Mouse (Mus musculus) CH12.LX (cell line): Measurements from ENCODE around the gene Ppp1r27. TPM values are rescaled to one million over a fixed set of nuclear protein-coding genes. Genes with fewer than 3 reads are reported as not detected.

Source experiments
- DNase-seq: peaks from one replicate; pipeline ENCODE4 v3.0.0-alpha.2; 2013; ENCODE audit errors: extremely low read depth
- H3K27ac ChIP-seq: 2 replicates; pipeline ENCODE4 v1.5.1; 2012; ENCODE audit warnings: low read depth, mild to moderate bottlenecking, control low read depth, moderate library complexity; ENCODE audit not compliant: insufficient read depth
- H3K27me3 ChIP-seq: replicated peaks from 2 replicates; pipeline ENCODE3; 2012; ENCODE audit warnings: inconsistent platforms
- H3K36me3 ChIP-seq, 2 experiments: replicated peaks in 1 of 2; 2 replicates each; pipeline versions ENCODE3 to v1.6.1; 2012; ENCODE audit warnings: inconsistent platforms in 1 of 2, low read length in 1 of 2, mild to moderate bottlenecking in 1 of 2, mixed read lengths in 1 of 2, moderate library complexity in 1 of 2; ENCODE audit not compliant: control insufficient read depth in 1 of 2, insufficient read depth in 1 of 2
- H3K4me1 ChIP-seq, 2 experiments: 2 replicates each; pipeline ENCODE4 v1.6.1; 2012; ENCODE audit warnings: inconsistent platforms in 1 of 2, moderate library complexity in 1 of 2; ENCODE audit not compliant: insufficient read depth in 2 of 2, control insufficient read depth in 1 of 2
- H3K4me2 ChIP-seq: 2 replicates; pipeline ENCODE4 v1.6.1; 2012; ENCODE audit warnings: low read depth, mild to moderate bottlenecking, control low read depth; ENCODE audit not compliant: poor library complexity, insufficient read depth, severe bottlenecking
- H3K4me3 ChIP-seq, 3 experiments: fragments of 150-350 bp in 1 of 3; sonication (generic) in 1 of 3; replicated peaks in 1 of 3; 2 replicates each; pipeline versions ENCODE3 to v1.5.1; 2011 to 2012; ENCODE audit warnings: low read depth in 2 of 3, low read length in 2 of 3, mild to moderate bottlenecking in 2 of 3, moderate library complexity in 2 of 3, control low read depth in 1 of 3, improper control_type of control experiment in 1 of 3, inconsistent platforms in 1 of 3, mixed read lengths in 1 of 3; ENCODE audit not compliant: poor library complexity in 1 of 3
- H3K79me2 ChIP-seq: replicated peaks from 2 replicates; pipeline ENCODE4 v1.6.1; 2012; ENCODE audit warnings: mild to moderate bottlenecking, moderate library complexity; ENCODE audit not compliant: control insufficient read depth, poor library complexity, insufficient read depth, severe bottlenecking; ENCODE audit errors: extremely low read depth
- H3K9ac ChIP-seq: 2 replicates; pipeline ENCODE4 v1.6.1; 2012; ENCODE audit warnings: low read depth, mild to moderate bottlenecking, control low read depth, moderate library complexity; ENCODE audit not compliant: insufficient read depth
- H3K9me3 ChIP-seq: replicated peaks from 2 replicates; pipeline ENCODE3; 2012; ENCODE audit warnings: low read length, inconsistent platforms, mixed read lengths
- BHLHE40 ChIP-seq: IDR thresholded peaks from 2 replicates; pipeline ENCODE4 v1.6.1; 2011; ENCODE audit warnings: mild to moderate bottlenecking, low read depth, low read length, improper control_type of control experiment
- CTCF ChIP-seq, 2 experiments: IDR thresholded peaks in 1 of 2; conservative IDR thresholded peaks in 1 of 2; 2 replicates each; pipeline ENCODE4 v1.5.1; 2011 to 2012; ENCODE audit warnings: low read depth in 2 of 2, low read length in 2 of 2, improper control_type of control experiment in 1 of 2, inconsistent platforms in 1 of 2, mild to moderate bottlenecking in 1 of 2, moderate library complexity in 1 of 2
- E2F4 ChIP-seq: IDR thresholded peaks from 2 replicates; pipeline ENCODE4 v1.6.1; 2011; ENCODE audit warnings: low read depth, low read length, improper control_type of control experiment; ENCODE audit not compliant: insufficient replicate concordance
- MAFK ChIP-seq: IDR thresholded peaks from 2 replicates; pipeline ENCODE4 v1.6.1; 2011; ENCODE audit warnings: low read length, improper control_type of control experiment; ENCODE audit not compliant: insufficient replicate concordance
- MXI1 ChIP-seq: IDR thresholded peaks from 2 replicates; pipeline ENCODE4 v1.6.1; 2011; ENCODE audit warnings: mild to moderate bottlenecking, low read depth, low read length, improper control_type of control experiment
- NRF1 ChIP-seq: IDR thresholded peaks from 2 replicates; pipeline ENCODE4 v1.6.1; 2014; ENCODE audit warnings: low read depth, mild to moderate bottlenecking, inconsistent platforms, low read length, improper control_type of control experiment, moderate library complexity
- SMC3 ChIP-seq: IDR thresholded peaks from 2 replicates; pipeline ENCODE4 v1.6.1; 2011; ENCODE audit warnings: low read depth, low read length, improper control_type of control experiment
- TBP ChIP-seq: conservative IDR thresholded peaks from 2 replicates; pipeline ENCODE4 v1.6.1; 2011; ENCODE audit warnings: low read depth, low read length, improper control_type of control experiment
- TCF12 ChIP-seq: IDR thresholded peaks from 2 replicates; pipeline ENCODE4 v1.6.1; 2014; ENCODE audit warnings: low read depth, mild to moderate bottlenecking, inconsistent platforms, low read length, improper control_type of control experiment
- USF2 ChIP-seq: conservative IDR thresholded peaks from 2 replicates; pipeline ENCODE4 v1.6.1; 2011; ENCODE audit warnings: low read depth, low read length, improper control_type of control experiment
- dilution Hi-C: fragments of 300-500 bp; cut with MboI; formaldehyde crosslinking; loops from 2 replicates; pipeline ENCODE4 v1.14.3; 2020; ENCODE audit warnings: low sequenced_read_pairs; ENCODE audit not compliant: extremely low pct_unique_long_range_greater_than_20kb, extremely low pct_ligation_motif_present
- in situ Hi-C: fragments of 300-500 bp; cut with MboI; formaldehyde crosslinking; loops from 3 replicates; pipeline ENCODE4 v1.14.3; 2019; ENCODE audit warnings: low sequenced_read_pairs, low pct_ligation_motif_present, low pct_unique_long_range_greater_than_20kb, mixed read lengths
- polyA plus RNA-seq: library from polyadenylated mRNA; unstranded; fragments of >175 nt; gene quantifications from 2 replicates; pipeline ENCODE4 v1.2.1, GENCODE M21; 2012; ENCODE audit warnings: low read depth; ENCODE audit not compliant: insufficient read length
- total RNA-seq, 2 experiments: library from RNA; depleted of rRNA; stranded (reverse); fragments of 300-350 nt in 1 of 2; fragments of >200 nt in 1 of 2; gene quantifications; 2 replicates each; pipeline ENCODE4 v1.2.3; 2012 to 2014

Ppp1r27 gene
- total and polyA plus RNA-seq, 3 experiments: not detected

DNA sequence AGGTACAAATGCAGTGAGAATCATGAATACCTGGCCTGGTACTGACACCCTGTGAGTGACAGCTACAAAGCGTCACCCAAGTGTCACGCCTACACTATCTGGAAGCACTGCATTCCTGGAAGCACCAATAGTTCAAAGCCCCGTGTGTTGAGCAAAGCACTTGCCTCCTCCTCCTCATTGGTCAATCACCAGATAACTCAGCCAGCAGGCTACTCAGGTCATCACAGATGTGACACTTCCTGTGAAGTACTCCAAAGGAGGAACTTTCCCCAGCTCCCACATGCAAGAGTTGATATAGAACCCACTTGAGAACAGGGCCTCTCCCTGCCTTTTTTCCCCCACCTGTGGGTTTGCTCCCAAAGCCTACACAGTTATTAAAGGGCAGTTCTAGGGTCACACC lies 20.2 kb upstream of the Ppp1r27 start:
- dilution Hi-C loops: no loop called here

DNA sequence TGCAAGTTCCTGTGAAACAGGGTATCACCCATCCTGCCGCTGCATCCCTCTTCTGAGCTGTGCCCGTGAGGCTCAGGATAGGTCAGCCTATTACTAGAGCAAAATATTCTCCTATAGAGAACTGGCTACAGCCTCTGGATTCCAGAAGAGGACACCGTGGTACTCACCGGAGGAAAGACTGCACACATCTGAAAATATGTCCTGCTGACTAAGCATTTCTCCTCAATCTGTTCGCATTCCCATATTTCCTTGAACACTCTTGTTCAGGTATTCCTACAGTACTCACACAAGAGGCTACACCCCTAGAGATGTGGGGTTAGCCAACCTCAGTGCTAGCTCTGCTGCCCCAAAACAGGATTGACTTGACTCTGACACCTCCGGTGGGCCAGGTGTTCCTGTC lies 17.4 kb upstream of the Ppp1r27 start:
- Histone ChIP-seq H3K79me2 (peaks cover 44% of the 10 kb centered on the region), H3K36me3 (peaks cover 62 to 72% of the 10 kb centered on the region in 2 experiments)
- dilution Hi-C loops: no loop called here

More for the DNA sequence above, 20.2 kb upstream of the Ppp1r27 start:
- peaks cover 40 to 48% of the 10 kb centered on the region in 2 experiments for H3K36me3 ChIP-seq
- H3K4me1 ChIP-seq: peaks cover 4 to 40% of the 10 kb centered on the region in 2 experiments
- peaks cover 48% of the 10 kb centered on the region for H3K79me2 ChIP-seq
- in situ Hi-C loops: no loop called here
- no peaks in the 10 kb centered on the region for H3K27me3 ChIP-seq
- no peaks in the 10 kb centered on the region for H3K9me3 ChIP-seq
- H3K27ac ChIP-seq: no peak overlapping the region
- DNase-seq: peak; percentile 33
- TF ChIP-seq USF2: no peak
- no peak for TF ChIP-seq MXI1
- TF ChIP-seq, all 38 proteins: peak for 0
- Histone ChIP-seq H3K4me2 (peak overlapping the region; percentile 79), H3K4me3 (peak overlapping the region; percentile 81 to 93 (median 91)), H3K9ac (peak overlapping the region; percentile 78; the same call in 1 of the 2 replicates)

GRCm38 (mm10) chr11:120565114-120565513 lies 14.2 kb upstream of the Ppp1r27 start:
- H3K9me3 ChIP-seq: no peaks in the 10 kb centered on the region
- in situ Hi-C loops (loop anchor here (5.0 kb wide), 1 partner anchor 43 kb away; no protein-coding TSS in a partner anchor), dilution Hi-C loops (no loop called here)
- no peak overlapping the region for H3K27ac ChIP-seq
- no peaks in the 10 kb centered on the region for H3K27me3 ChIP-seq
- H3K4me3 ChIP-seq: no peak overlapping the region
- H3K4me1 ChIP-seq: peaks cover 0 to 11% of the 10 kb centered on the region in 2 experiments; a peak in 1 of 4 replicates
- H3K9ac ChIP-seq: no peak overlapping the region
- H3K4me2 ChIP-seq: no peak overlapping the region
- peaks cover 19% of the 10 kb centered on the region for H3K79me2 ChIP-seq
- peaks cover 84 to 91% of the 10 kb centered on the region in 2 experiments for H3K36me3 ChIP-seq
- TF ChIP-seq CTCF (conservative IDR thresholded peaks at IDR 0.05 in 1 of 2, IDR thresholded peaks at IDR 0.05 in 1 of 2; ENCODE audit: low read depth in 2 of 2, low read length in 2 of 2): peak in 1 of 2 experiments; percentile 42; a peak in 2 of 4 replicates
- peak; percentile 96 for TF ChIP-seq MAFK
- no peak for TF ChIP-seq TCF12
- TF ChIP-seq BHLHE40: no peak
- no peak for TF ChIP-seq E2F4
- TF ChIP-seq SMC3: peak; percentile 18
- no peak for DNase-seq

More for the DNA sequence above, 17.4 kb upstream of the Ppp1r27 start:
- no peak overlapping the region for H3K4me3 ChIP-seq
- peaks cover 4 to 27% of the 10 kb centered on the region in 2 experiments for H3K4me1 ChIP-seq
- H3K9me3 ChIP-seq: no peaks in the 10 kb centered on the region
- TF ChIP-seq MAFK: peak; percentile 73
- no peak for TF ChIP-seq TBP
- no peak for TF ChIP-seq TCF12
- TF ChIP-seq NRF1: no peak
- in situ Hi-C loops: loop anchor here (5.0 kb wide), 1 partner anchor 46 kb away; no protein-coding TSS in a partner anchor
- no peak overlapping the region for H3K9ac ChIP-seq
- no peaks in the 10 kb centered on the region for H3K27me3 ChIP-seq
- H3K4me2 ChIP-seq: no peak overlapping the region
- no peak for DNase-seq
- H3K27ac ChIP-seq: no peak overlapping the region
